Mouse (Mus musculus) bone marrow, adult 2 months (tissue): ENCODE results near the gene Actg2. TPM values are rescaled to one million over a fixed set of nuclear protein-coding genes. Genes with fewer than 3 reads are reported as not detected.

Source experiments
- H3K27ac ChIP-seq: fragments of 200-500 bp; 2 replicates; pipeline ENCODE4 v1.5.1; 2012; ENCODE audit warnings: low read depth, mild to moderate bottlenecking, control low read depth, inconsistent platforms, low read length; ENCODE audit not compliant: control insufficient read depth, poor library complexity, insufficient read depth
- H3K4me1 ChIP-seq: fragments of 200-500 bp; 2 replicates; pipeline ENCODE4 v1.6.1; 2011; ENCODE audit warnings: low read length; ENCODE audit not compliant: control insufficient read depth, insufficient read depth
- H3K4me3 ChIP-seq: fragments of 200-500 bp; replicated peaks from 2 replicates; pipeline ENCODE3; 2011; ENCODE audit warnings: mild to moderate bottlenecking, low read depth, low read length, control low read depth; ENCODE audit not compliant: control insufficient read depth
- CTCF ChIP-seq: fragments of 200-500 bp; IDR thresholded peaks from 2 replicates; pipeline ENCODE4 v1.5.1; 2011; ENCODE audit warnings: low read length, control low read depth; ENCODE audit not compliant: control insufficient read depth, insufficient read depth
- POLR2A ChIP-seq: fragments of 200-500 bp; IDR thresholded peaks from 2 replicates; pipeline ENCODE4 v1.6.1; 2011; ENCODE audit warnings: low read depth, mild to moderate bottlenecking, control low read depth, low read length, borderline replicate concordance; ENCODE audit not compliant: control insufficient read depth
- WGBS: fragments of 180-500 bp; shearing (Covaris S2); methylation state at CpG from one replicate; pipeline ENCODE4 v1.1.7; 2018; 5-methylcytosine and 5-hydroxymethylcytosine counted together
- polyA plus RNA-seq: library from polyadenylated mRNA; stranded (reverse); fragments of >200 nt; gene quantifications from 2 replicates; pipeline ENCODE4 v1.2.4, GENCODE M21; 2011; ENCODE audit warnings: low replicate concordance; ENCODE audit not compliant: missing spikeins, insufficient read depth, insufficient read length

Actg2 gene
- polyA plus RNA-seq, 1 experiment = 3.2 TPM

DNA sequence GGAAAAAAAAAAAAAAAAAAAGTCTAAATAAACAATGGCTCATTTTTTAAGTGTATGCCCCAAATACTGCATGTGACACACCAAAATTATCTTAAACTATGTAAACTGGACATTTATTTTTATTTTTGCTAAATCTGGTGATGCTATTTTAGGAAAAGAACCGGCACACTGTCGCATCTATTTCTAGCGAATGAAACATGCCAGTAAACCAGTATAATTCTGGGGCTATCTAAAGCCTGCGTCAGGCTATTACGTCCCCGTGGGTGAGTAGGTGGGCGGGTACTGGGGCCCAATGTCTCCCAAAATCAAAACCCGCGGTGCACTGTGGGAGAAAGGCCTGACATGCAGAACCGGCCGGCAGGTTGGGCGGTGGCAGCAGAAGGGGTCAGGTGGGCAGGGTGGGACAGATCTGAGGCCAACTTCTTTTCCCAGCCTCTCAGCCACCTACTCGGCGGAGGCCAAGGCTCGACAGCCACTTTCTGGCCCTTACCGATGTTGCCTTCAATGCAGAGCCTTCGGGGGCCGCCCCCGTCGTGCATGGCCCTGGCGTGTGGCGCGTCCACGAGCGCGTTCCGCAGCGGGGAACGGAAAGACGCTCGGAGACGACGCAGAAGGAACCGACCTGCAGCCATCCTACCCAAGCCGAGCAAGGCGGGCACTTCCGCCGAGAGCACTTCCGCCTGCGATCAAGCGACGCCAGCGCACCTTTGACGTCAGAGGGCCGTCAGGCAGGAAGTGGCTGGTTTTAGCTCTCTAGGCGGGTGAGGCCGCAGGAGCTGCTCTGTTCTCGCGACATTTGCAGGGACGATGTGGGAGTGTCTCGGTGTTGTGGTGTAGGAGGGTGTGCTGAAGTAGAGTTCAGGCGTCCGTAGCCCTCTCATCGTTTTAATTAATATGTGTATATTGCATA is 29.6 kb downstream of the Actg2 start, which contains the start of gene Dguok:
Gene Dguok, minus strand, starts transcription at position 712 of the 910 bp plus-strand sequence.
- Histone ChIP-seq H3K4me3 (peak within 1 kb of the TSS; percentile 84), H3K4me1 (peaks cover 6% of the 10 kb centered on the region), H3K27ac (peak within 1 kb of the TSS; percentile 95)
- WGBS = under 1% methylated on average over 54 of the region's 54 CpGs
- TF ChIP-seq POLR2A (peak; percentile 92), CTCF (peak; percentile 18; the same call in 1 of the 2 replicates)

DNA sequence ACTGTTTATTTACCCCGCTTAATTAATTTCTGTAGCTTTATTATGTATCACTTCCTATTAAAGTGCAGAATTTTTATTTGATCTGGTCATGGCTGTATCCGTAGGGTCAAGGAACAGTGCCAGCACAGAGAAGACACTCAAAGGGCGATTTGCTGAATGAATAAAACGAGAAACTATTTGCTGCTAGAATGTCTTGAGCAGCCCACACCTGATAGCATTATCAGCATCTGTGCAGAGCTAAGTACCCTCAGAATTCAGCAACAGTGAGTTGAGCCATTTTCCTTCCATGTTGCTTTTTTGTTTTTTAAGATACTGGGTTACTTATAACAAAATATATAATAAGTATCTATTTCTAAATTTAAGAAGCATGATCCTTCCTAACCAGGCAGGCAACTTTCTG is 30.5 kb downstream of the Actg2 start:
- peak overlapping the region; percentile 64; the same call in 1 of the 2 replicates for H3K27ac ChIP-seq
- no peak for TF ChIP-seq CTCF
- TF ChIP-seq POLR2A = no peak
- peaks cover 6% of the 10 kb centered on the region for H3K4me1 ChIP-seq
- no peak overlapping the region for H3K4me3 ChIP-seq
- WGBS = 59% methylated on average over 4 of the region's 4 CpGs

DNA sequence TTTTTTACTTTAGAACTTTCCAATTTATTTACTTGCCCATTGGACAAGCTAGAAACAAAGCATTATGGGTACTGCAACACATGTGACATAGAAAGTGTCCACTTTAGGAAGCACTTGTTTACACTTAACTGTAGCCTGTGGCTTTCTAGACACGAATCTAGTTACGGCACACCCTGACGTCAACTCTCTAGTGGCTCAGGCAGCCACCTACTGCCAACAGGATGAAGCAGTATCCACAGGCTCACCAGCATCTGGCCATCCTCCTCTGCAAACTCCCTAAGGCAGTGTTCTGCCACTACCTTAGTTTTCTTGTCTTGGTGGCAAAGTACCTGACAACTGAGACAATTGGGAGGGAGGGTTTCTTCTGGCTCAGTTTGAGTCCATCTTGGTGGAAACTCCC is 32.7 kb downstream of the Actg2 start:
- no peak for TF ChIP-seq CTCF
- no peak for TF ChIP-seq POLR2A
- Histone ChIP-seq H3K4me3 (no peak overlapping the region), H3K4me1 (peaks cover 6% of the 10 kb centered on the region), H3K27ac (no peak overlapping the region)
- 42% methylated on average over 3 of the region's 3 CpGs for WGBS

DNA sequence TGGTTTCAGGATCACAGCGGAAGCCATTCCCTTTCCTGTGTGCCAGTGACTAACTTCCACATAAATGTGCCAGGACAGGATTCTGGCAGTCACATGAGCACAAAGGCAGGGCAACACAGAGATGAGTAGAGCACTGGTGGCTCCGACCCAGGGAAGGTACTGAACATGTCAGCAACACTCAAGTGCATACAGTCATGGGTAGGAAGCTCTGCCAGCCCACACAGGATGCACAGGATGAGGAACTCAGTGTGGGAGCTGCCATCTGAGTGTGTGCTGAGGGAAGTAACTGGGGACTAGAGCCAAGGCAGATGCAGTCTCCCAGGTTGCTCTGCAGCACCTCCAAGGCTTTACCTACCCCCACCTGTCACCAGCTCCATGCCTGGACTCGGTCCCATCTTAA is 33.4 kb downstream of the Actg2 start:
- WGBS = 30% methylated on average over 3 of the region's 3 CpGs
- H3K4me1 ChIP-seq = peaks cover 6% of the 10 kb centered on the region

DNA sequence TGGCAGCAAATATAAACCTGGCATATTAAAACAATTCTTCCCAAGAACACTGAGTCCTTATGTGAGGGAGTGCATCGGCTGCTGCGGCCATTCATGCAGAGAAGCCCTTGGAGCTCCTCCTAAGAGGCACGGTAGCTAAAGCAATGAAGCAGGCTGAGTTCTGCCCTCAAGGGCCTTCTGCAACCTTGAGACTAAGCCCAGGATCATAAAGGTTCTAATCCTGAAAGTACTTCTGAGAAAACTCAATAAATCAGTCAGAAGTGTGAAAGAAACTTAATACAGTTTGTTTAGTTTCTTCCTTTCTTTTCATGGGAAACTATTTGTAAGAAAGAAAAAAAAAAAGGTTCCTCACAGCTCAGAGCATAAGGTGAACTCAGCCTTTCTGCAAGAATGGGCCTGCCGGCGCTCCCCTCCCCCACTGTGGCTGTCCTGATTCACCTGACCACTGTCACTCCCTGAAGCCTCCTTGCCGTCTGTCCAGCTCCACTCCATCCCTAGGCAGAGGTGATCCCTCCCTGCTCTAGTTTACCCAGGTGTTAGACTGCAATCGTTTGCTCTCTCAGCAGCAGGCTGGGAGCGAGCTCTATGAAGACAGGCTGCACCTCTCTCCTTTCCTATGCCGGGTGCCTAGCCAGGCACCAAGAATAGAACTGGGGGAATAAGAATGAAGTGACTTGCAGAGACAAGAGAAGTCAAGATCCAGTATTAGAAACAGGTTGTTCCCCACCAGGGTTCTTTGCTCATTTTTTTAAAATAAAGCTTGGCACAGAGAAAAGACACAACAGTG is 34.3 kb downstream of the Actg2 start:
- 72% methylated on average over 9 of the region's 9 CpGs for WGBS
- TF ChIP-seq POLR2A (no peak), CTCF (no peak)
- H3K4me3 ChIP-seq = no peak overlapping the region
- H3K4me1 ChIP-seq = peaks cover 6% of the 10 kb centered on the region
- H3K27ac ChIP-seq = no peak overlapping the region

More for the DNA sequence above, 33.4 kb downstream of the Actg2 start:
- Histone ChIP-seq H3K27ac (no peak overlapping the region), H3K4me3 (no peak overlapping the region)
- no peak for TF ChIP-seq CTCF
- no peak for TF ChIP-seq POLR2A

DNA sequence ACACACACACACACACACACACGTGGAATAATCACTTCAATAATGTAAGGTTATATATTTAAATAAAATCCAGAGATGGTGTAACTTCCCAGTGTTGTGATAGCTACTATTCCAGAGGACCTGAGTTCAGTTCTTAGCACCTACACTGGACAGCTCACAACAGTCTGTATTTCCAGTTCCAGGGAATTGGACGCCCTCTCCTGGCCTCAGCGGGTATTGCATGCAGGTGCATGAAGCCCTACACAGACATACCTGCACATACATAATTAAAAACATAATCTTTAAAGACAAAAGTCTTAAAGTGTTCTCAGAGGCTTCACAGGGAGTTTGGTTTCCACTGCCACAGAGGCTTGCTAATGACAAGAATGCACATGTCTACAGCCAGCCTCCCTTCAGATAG is 35.6 kb downstream of the Actg2 start:
- WGBS = 75% methylated on average over 3 of the region's 3 CpGs
- H3K4me1 ChIP-seq = peaks cover 6% of the 10 kb centered on the region
- H3K27ac ChIP-seq = no peak overlapping the region
- H3K4me3 ChIP-seq = no peak overlapping the region
- TF ChIP-seq CTCF = peak; percentile 43; the same call in 1 of the 2 replicates
- no peak for TF ChIP-seq POLR2A

DNA sequence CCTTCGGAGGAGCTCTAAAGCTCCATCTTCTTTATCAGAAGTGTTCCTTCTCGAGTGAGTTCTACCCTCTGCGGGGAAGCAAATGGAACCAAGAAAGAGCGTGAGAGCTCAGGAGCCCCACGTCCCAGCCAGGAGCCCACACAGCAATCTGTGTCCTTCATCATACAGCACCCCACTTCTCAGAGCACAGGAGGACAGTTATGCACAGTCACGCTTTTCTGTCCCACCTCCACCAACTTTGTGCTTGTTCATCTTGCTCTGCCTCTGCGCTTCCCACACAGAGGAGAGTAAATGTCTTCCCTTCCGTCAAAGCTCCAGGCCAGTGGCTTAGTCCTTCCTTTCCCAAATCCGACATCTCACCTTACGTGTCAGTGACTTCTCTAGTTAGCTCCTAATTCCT is 37.0 kb downstream of the Actg2 start:
- peaks cover 5% of the 10 kb centered on the region; the same call in 1 of the 2 replicates for H3K4me1 ChIP-seq
- TF ChIP-seq CTCF (no peak), POLR2A (no peak)
- WGBS = 92% methylated on average over 10 of the region's 10 CpGs

More for the DNA sequence above, 37.0 kb downstream of the Actg2 start:
- H3K27ac ChIP-seq = no peak overlapping the region
- H3K4me3 ChIP-seq = no peak overlapping the region
